Mouse (Mus musculus): ENCODE measurements around the gene Gm6034.

DNA sequence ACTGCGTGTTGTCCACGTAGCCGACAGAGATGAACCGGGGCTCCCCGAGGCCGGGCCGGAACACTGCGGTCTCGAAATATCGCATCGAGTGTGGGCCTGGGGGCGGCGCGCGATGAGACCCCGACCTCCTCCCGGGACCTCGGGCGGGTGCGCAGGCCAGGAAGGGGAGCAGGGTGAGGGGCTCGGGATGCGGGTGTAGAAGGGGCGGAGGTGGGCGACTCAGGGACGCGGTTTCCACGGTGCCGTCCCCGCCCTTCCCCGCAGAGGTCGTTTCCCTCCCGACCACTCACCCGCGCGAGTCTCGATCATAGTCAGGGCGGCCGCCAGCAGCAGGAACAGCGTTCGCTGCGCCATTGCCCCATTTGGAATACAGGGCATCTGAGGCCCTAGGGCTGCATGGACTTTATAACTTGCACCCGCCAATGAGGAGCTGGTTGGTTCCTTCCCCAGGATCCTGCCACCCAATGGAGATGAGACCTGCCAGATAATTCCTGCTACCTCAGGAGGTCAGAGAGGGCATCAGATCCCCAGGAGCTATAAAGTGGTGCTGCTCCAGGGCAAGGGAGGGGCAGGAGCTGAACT lies 41.2 kb downstream of the Gm6034 start:
- no peak for TF ChIP-seq CTCF (IDR thresholded peaks at IDR 0.05; ENCODE audit: low read depth, low read length)
- TF ChIP-seq TAL1 (conservative IDR thresholded peaks at IDR 0.05; ENCODE audit: low read depth, low read length): no peak
- no peak for TF ChIP-seq POLR2AphosphoS5 (IDR thresholded peaks at IDR 0.05; ENCODE audit: insufficient replicate concordance, low read depth, low read length)
- no peak for TF ChIP-seq GATA1 (IDR thresholded peaks at IDR 0.05; ENCODE audit: borderline replicate concordance, low read length)
- no peak for TF ChIP-seq GATA2 (IDR thresholded peaks at IDR 0.05; ENCODE audit: borderline replicate concordance, low read depth, low read length)

Measured in G1E (cell line).